Mouse (Mus musculus): ENCODE data around the gene Lim2. TPM values are rescaled to one million over a fixed set of nuclear protein-coding genes. Genes with fewer than 3 reads are reported as not detected.
A peak's percentile ranks its signal among the peaks of the same experiment; 100 is the strongest.

The Lim2 gene
- total and polyA plus RNA-seq, 3 experiments = not detected

DNA sequence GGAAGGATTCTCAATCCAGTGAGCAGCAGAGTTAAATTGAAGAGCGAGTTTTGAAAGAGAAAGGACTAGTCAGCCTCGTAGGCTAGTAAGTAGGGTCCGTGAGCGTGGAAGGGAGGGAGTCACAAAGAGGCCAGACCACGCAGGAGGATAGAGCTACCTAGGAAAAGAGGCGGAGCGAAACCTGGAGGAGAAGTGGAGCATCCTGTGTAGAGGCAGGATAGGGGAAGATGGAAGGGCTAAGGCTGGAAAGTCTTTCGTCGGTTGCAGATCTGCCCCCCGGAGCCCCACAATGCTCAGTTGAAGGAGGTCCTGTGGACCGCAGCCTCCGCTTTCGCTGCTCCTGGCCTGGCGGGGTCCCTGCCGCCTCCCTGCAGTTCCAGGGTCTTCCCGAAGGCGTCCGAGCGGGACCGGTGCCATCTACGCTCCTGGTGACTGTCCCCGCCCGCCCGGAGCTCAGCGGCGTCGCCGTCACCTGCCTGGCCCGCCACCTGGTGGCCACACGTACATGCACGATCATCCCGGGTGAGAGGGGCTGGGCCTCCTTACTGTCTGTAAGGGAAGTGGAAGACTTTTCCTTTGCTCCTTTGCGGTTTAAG, 38.7 kb downstream of the Lim2 start:
- H3K79me2 ChIP-seq (replicated peaks; ENCODE audit: control insufficient read depth, insufficient read depth, low read length) = no peaks in the 10 kb centered on the region
- H3K4me3 ChIP-seq = peak overlapping the region; percentile 60
- peak overlapping the region; percentile 60 for H3K9ac ChIP-seq (ENCODE audit: low read depth, low read length)
- intact Hi-C loops (cut with DNase I) = loop anchor here (1.0 to 10.0 kb wide), 4 partner anchors 21 to 181 kb away; partner anchors contain the start of gene Zfp719
- WGBS = under 1% methylated on average over 33 of the region's 33 CpGs
- TF ChIP-seq CTCF (IDR thresholded peaks at IDR 0.05) (peak; percentile 96), POLR2A (IDR thresholded peaks at IDR 0.05; ENCODE audit: insufficient read depth, low read depth, low read length) (no peak), EP300 (IDR thresholded peaks at IDR 0.05; ENCODE audit: insufficient read depth, low read depth, low read length) (0 out of 2 replicates have a peak, but pooled peaks have one; percentile 22)
- no peaks in the 10 kb centered on the region for H3K27me3 ChIP-seq (ENCODE audit: control insufficient read depth, insufficient read depth, low read length)
- H3K4me1 ChIP-seq (ENCODE audit: control insufficient read depth, insufficient read depth, low read length) = no peaks in the 10 kb centered on the region; the same call in 1 of the 2 replicates
- H3K36me3 ChIP-seq (ENCODE audit: control insufficient read depth, insufficient read depth, low read length) = no peaks in the 10 kb centered on the region
- DNase-seq = peak; percentile 86
- H3K27ac ChIP-seq = peak overlapping the region; percentile 49

- WGBS = 50% methylated on average over 8 of the region's 8 CpGs
These were observed 42.9 kb downstream of the Lim2 start for GRCm38 (mm10) chr7:43470373-43470772.

GRCm38 (mm10) chr7:43475706-43476105, 48.2 kb downstream of the Lim2 start:
- DNase-seq = no peak
- intact Hi-C loops (cut with DNase I) = no loop called here
- Histone ChIP-seq H3K4me1 (ENCODE audit: control insufficient read depth, insufficient read depth, low read length) (no peaks in the 10 kb centered on the region), H3K27ac (no peak overlapping the region), H3K9ac (ENCODE audit: low read depth, low read length) (no peak overlapping the region), H3K79me2 (replicated peaks; ENCODE audit: control insufficient read depth, insufficient read depth, low read length) (no peaks in the 10 kb centered on the region), H3K27me3 (ENCODE audit: control insufficient read depth, insufficient read depth, low read length) (peaks cover 3% of the 10 kb centered on the region; the same call in 1 of the 2 replicates), H3K4me3 (no peak overlapping the region), H3K36me3 (ENCODE audit: control insufficient read depth, insufficient read depth, low read length) (no peaks in the 10 kb centered on the region)
- WGBS = 8% methylated on average over 23 of the region's 23 CpGs
- TF ChIP-seq EP300 (IDR thresholded peaks at IDR 0.05; ENCODE audit: insufficient read depth, low read depth, low read length) (no peak), POLR2A (IDR thresholded peaks at IDR 0.05; ENCODE audit: insufficient read depth, low read depth, low read length) (no peak), CTCF (IDR thresholded peaks at IDR 0.05) (no peak)

More at GRCm38 (mm10) chr7:43470373-43470772, 42.9 kb downstream of the Lim2 start:
- no peaks in the 10 kb centered on the region; the same call in 1 of the 2 replicates for H3K4me1 ChIP-seq (ENCODE audit: control insufficient read depth, insufficient read depth, low read length)
- no peaks in the 10 kb centered on the region for H3K27me3 ChIP-seq (ENCODE audit: control insufficient read depth, insufficient read depth, low read length)
- no peak overlapping the region for H3K27ac ChIP-seq
- peak; percentile 67 for TF ChIP-seq CTCF (IDR thresholded peaks at IDR 0.05)
- TF ChIP-seq POLR2A (IDR thresholded peaks at IDR 0.05; ENCODE audit: insufficient read depth, low read depth, low read length) = no peak
- TF ChIP-seq EP300 (IDR thresholded peaks at IDR 0.05; ENCODE audit: insufficient read depth, low read depth, low read length) = no peak
- DNase-seq = no peak
- H3K4me3 ChIP-seq = no peak overlapping the region
- H3K36me3 ChIP-seq (ENCODE audit: control insufficient read depth, insufficient read depth, low read length) = no peaks in the 10 kb centered on the region
- intact Hi-C loops (cut with DNase I) = no loop called here
- H3K79me2 ChIP-seq (replicated peaks; ENCODE audit: control insufficient read depth, insufficient read depth, low read length) = no peaks in the 10 kb centered on the region
- no peak overlapping the region for H3K9ac ChIP-seq (ENCODE audit: low read depth, low read length)

DNA sequence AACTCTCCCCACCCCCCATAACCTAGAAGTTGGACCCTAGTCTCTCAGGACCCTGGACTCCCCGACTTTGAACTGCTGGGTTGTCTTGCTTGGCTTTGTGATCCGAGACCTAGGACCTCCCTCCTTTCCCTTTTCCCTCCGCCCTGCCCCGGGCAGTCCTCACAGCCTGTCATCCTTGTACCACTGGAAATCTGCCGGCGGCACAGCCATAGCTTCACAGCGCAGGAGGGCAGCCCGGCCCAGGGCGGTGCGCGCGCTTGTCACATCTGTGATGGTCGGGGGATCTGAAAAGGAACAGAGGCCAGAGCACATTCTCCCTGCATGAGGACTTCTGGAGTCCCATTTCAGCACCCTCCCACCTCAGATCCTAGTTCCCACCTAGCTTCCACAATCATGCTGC, 48.9 kb downstream of the Lim2 start:
- H3K79me2 ChIP-seq (replicated peaks; ENCODE audit: control insufficient read depth, insufficient read depth, low read length) = no peaks in the 10 kb centered on the region
- H3K27me3 ChIP-seq (ENCODE audit: control insufficient read depth, insufficient read depth, low read length) = peaks cover 3% of the 10 kb centered on the region; the same call in 1 of the 2 replicates
- no peak overlapping the region for H3K4me3 ChIP-seq
- H3K9ac ChIP-seq (ENCODE audit: low read depth, low read length) = no peak overlapping the region
- H3K27ac ChIP-seq = no peak overlapping the region
- 4% methylated on average over 13 of the region's 13 CpGs for WGBS
- TF ChIP-seq CTCF (IDR thresholded peaks at IDR 0.05) (no peak), POLR2A (IDR thresholded peaks at IDR 0.05; ENCODE audit: insufficient read depth, low read depth, low read length) (no peak), EP300 (IDR thresholded peaks at IDR 0.05; ENCODE audit: insufficient read depth, low read depth, low read length) (no peak)
- H3K36me3 ChIP-seq (ENCODE audit: control insufficient read depth, insufficient read depth, low read length) = no peaks in the 10 kb centered on the region
- intact Hi-C loops (cut with DNase I) = no loop called here
- no peak for DNase-seq
- H3K4me1 ChIP-seq (ENCODE audit: control insufficient read depth, insufficient read depth, low read length) = no peaks in the 10 kb centered on the region

- 56% methylated on average over 3 of the region's 3 CpGs for WGBS
- H3K27me3 ChIP-seq (ENCODE audit: control insufficient read depth, insufficient read depth, low read length) = peaks cover 1% of the 10 kb centered on the region; the same call in 1 of the 2 replicates
- no peak for DNase-seq
- no peaks in the 10 kb centered on the region for H3K79me2 ChIP-seq (replicated peaks; ENCODE audit: control insufficient read depth, insufficient read depth, low read length)
- intact Hi-C loops (cut with DNase I) = no loop called here
- no peaks in the 10 kb centered on the region for H3K36me3 ChIP-seq (ENCODE audit: control insufficient read depth, insufficient read depth, low read length)
- no peak for TF ChIP-seq CTCF (IDR thresholded peaks at IDR 0.05)
- TF ChIP-seq POLR2A (IDR thresholded peaks at IDR 0.05; ENCODE audit: insufficient read depth, low read depth, low read length) = no peak
- TF ChIP-seq EP300 (IDR thresholded peaks at IDR 0.05; ENCODE audit: insufficient read depth, low read depth, low read length) = no peak
- no peaks in the 10 kb centered on the region for H3K4me1 ChIP-seq (ENCODE audit: control insufficient read depth, insufficient read depth, low read length)
- H3K4me3 ChIP-seq = no peak overlapping the region
- H3K27ac ChIP-seq = no peak overlapping the region
- H3K9ac ChIP-seq (ENCODE audit: low read depth, low read length) = no peak overlapping the region
These were observed 53.7 kb downstream of the Lim2 start for GRCm38 (mm10) chr7:43481191-43481590.

DNA sequence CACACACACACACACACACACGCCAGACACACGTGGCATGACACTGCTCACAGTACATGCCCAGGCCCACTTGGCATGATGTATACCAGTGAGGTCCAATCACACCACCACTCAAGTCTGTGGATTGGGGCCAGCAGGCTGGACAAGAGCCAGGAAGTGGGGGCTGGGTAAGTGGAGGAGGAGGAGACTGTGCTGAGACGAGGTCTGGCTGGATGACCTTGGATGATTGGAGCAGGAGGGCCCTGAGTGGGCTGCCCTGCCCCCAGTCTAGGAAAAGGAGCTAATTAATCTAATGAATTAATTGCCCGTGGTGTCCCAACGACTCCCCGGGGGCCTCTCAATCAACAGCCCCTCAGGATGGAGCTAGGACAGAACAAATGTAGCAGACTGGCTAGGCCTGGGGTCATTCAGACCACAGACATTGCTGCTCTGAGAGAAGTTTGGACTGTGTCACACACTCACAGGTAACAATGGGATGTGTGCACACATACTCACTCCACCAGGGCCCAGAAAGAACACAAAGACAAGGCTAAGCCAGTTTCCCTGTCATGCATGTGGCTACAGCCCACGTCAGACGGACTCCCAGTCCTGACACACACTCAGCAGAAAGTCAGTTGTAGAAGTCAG, 54.7 kb downstream of the Lim2 start:
- no peaks in the 10 kb centered on the region for H3K79me2 ChIP-seq (replicated peaks; ENCODE audit: control insufficient read depth, insufficient read depth, low read length)
- no peaks in the 10 kb centered on the region for H3K36me3 ChIP-seq (ENCODE audit: control insufficient read depth, insufficient read depth, low read length)
- no peak for DNase-seq
- intact Hi-C loops (cut with DNase I) = no loop called here
- 67% methylated on average over 8 of the region's 8 CpGs for WGBS
- no peak for TF ChIP-seq CTCF (IDR thresholded peaks at IDR 0.05)
- TF ChIP-seq POLR2A (IDR thresholded peaks at IDR 0.05; ENCODE audit: insufficient read depth, low read depth, low read length) = no peak
- no peaks in the 10 kb centered on the region; the same call in 1 of the 2 replicates for H3K27me3 ChIP-seq (ENCODE audit: control insufficient read depth, insufficient read depth, low read length)
- H3K4me3 ChIP-seq = no peak overlapping the region
- H3K4me1 ChIP-seq (ENCODE audit: control insufficient read depth, insufficient read depth, low read length) = no peaks in the 10 kb centered on the region
- H3K27ac ChIP-seq = no peak overlapping the region
- H3K9ac ChIP-seq (ENCODE audit: low read depth, low read length) = no peak overlapping the region

Data from heart, adult 2 months (tissue).